Mouse (Mus musculus) intestine, embryonic 16.5 days (tissue): Measurements from ENCODE around the gene Efna4. TPM values are rescaled to one million over a fixed set of nuclear protein-coding genes. Genes with fewer than 3 reads are reported as not detected.

Experiments
- ATAC-seq: fragments of 200-750 bp; cut with Nextera tagmentation; 2 replicates; pipeline ENCODE4 v1.8.0; 2017; ENCODE audit warnings: moderate TSS enrichment, moderate library complexity
- H3K27ac ChIP-seq: fragments of 300-500 bp; sonication (generic); 2 replicates; pipeline ENCODE4 v1.5.1; 2014; ENCODE audit warnings: mild to moderate bottlenecking, low read length
- H3K27me3 ChIP-seq: fragments of 300-500 bp; sonication (generic); replicated peaks from 2 replicates; pipeline ENCODE4 v1.6.1; 2014; ENCODE audit warnings: low read length, control low read depth, mixed read lengths; ENCODE audit not compliant: control insufficient read depth, insufficient read depth
- H3K36me3 ChIP-seq: fragments of 300-500 bp; sonication (generic); 2 replicates; pipeline ENCODE4 v1.6.1; 2014; ENCODE audit warnings: low read length, control low read depth; ENCODE audit not compliant: control insufficient read depth, insufficient read depth
- H3K4me1 ChIP-seq: fragments of 300-500 bp; sonication (generic); 2 replicates; pipeline ENCODE4 v1.6.1; 2014; ENCODE audit warnings: low read length, control low read depth, mixed read lengths; ENCODE audit not compliant: control insufficient read depth, insufficient read depth
- H3K4me2 ChIP-seq: fragments of 300-500 bp; sonication (generic); 2 replicates; pipeline ENCODE4 v1.6.1; 2014; ENCODE audit warnings: low read depth, low read length, control low read depth
- H3K4me3 ChIP-seq: fragments of 300-500 bp; sonication (generic); 2 replicates; pipeline ENCODE4 v1.5.1; 2014; ENCODE audit warnings: mild to moderate bottlenecking, low read length
- H3K9ac ChIP-seq: fragments of 300-500 bp; sonication (generic); 2 replicates; pipeline ENCODE4 v1.6.1; 2014; ENCODE audit warnings: low read depth, low read length
- H3K9me3 ChIP-seq: fragments of 300-500 bp; sonication (generic); 2 replicates; pipeline ENCODE4 v1.6.1; 2016; ENCODE audit warnings: low read length, control low read depth; ENCODE audit not compliant: control insufficient read depth
- WGBS: fragments of 180-500 bp; shearing (Covaris S2); extraction: QIAGEN DNeasy Blood & Tissue Kit; methylation state at CpG from one replicate; pipeline ENCODE4 v1.1.7; 2014; 5-methylcytosine and 5-hydroxymethylcytosine counted together
- polyA plus RNA-seq: library from polyadenylated mRNA; unstranded; fragments of >200 nt; fragmentation: Nextera tagmentation; extraction: Ambion mirVana; gene quantifications from 2 replicates; pipeline ENCODE4 v1.2.1, GENCODE M21; 2015

The Efna4 gene
- polyA plus RNA-seq, 1 experiment from 2014 or later, result 14.1 TPM

DNA sequence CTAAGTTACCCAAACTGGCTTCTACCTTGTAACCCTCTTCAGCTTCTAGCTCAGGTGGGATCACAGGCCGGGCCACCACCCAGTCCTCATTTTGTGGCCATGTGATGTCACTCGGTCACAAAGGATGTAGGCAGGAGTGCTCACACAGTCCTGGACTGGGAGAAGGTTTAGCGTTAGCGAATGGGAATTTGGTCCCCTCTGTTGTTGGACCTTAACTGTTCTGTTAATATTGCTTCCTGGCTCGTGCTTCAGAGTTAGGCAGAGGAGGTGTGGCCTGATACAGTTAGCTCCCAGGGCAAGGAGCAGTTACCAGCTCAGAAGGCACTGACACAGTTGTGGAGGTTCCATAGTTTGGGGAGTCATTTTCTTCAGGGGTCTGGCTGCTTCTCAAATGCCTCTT, 43.6 kb downstream of the Efna4 start:
- Histone ChIP-seq H3K4me1 (peaks cover 11% of the 10 kb centered on the region), H3K27me3 (no peaks in the 10 kb centered on the region), H3K36me3 (no peaks in the 10 kb centered on the region), H3K4me2 (no peak overlapping the region), H3K9ac (no peak overlapping the region), H3K4me3 (no peak overlapping the region), H3K27ac (peak overlapping the region; percentile 79), H3K9me3 (no peaks in the 10 kb centered on the region)
- 64% methylated on average over 5 of the region's 5 CpGs for WGBS
- peak; percentile 65 for ATAC-seq

GRCm38 (mm10) chr3:89293247-89293918, 44.4 kb downstream of the Efna4 start:
- H3K9ac ChIP-seq, result no peak overlapping the region
- H3K4me1 ChIP-seq, result peaks cover 10% of the 10 kb centered on the region
- no peak overlapping the region for H3K4me2 ChIP-seq
- no peaks in the 10 kb centered on the region for H3K36me3 ChIP-seq
- peak; percentile 84 for ATAC-seq
- H3K27ac ChIP-seq, result peak overlapping the region; percentile 79
- H3K4me3 ChIP-seq, result no peak overlapping the region
- H3K9me3 ChIP-seq, result no peaks in the 10 kb centered on the region
- WGBS, result 83% methylated on average over 11 of the region's 11 CpGs
- H3K27me3 ChIP-seq, result no peaks in the 10 kb centered on the region

GRCm38 (mm10) chr3:89292303-89292702, 45.5 kb downstream of the Efna4 start:
- no peak for ATAC-seq
- H3K27ac ChIP-seq, result no peak overlapping the region
- WGBS, result 74% methylated on average over 5 of the region's 5 CpGs
- no peaks in the 10 kb centered on the region for H3K27me3 ChIP-seq
- H3K4me3 ChIP-seq, result no peak overlapping the region
- no peak overlapping the region for H3K4me2 ChIP-seq
- H3K4me1 ChIP-seq, result peaks cover 8% of the 10 kb centered on the region
- no peaks in the 10 kb centered on the region for H3K9me3 ChIP-seq
- H3K9ac ChIP-seq, result no peak overlapping the region
- no peaks in the 10 kb centered on the region for H3K36me3 ChIP-seq

DNA sequence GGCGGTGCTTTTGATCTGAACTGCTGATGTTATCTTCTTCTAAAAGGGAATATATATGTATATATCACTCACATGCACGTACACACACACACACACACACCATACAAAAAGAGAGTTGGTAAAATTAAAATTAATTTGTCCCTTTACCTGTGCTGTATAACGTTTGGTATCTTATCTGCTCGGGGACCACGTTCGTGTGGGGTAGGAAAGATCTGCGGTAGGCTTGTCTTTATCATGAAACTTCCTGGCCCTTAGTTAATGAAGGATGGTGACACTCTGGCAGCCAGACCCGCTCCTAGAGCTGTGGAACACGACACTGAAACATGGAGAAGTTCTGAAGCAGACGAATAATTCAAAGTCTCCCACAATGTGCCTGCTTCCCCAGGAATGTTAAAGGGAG, 46.0 kb downstream of the Efna4 start:
- no peak overlapping the region for H3K9ac ChIP-seq
- no peak overlapping the region for H3K27ac ChIP-seq
- no peak overlapping the region for H3K4me3 ChIP-seq
- no peak for ATAC-seq
- 56% methylated on average over 10 of the region's 10 CpGs for WGBS
- H3K27me3 ChIP-seq, result no peaks in the 10 kb centered on the region
- no peaks in the 10 kb centered on the region for H3K36me3 ChIP-seq
- no peaks in the 10 kb centered on the region for H3K9me3 ChIP-seq
- peaks cover 8% of the 10 kb centered on the region for H3K4me1 ChIP-seq
- no peak overlapping the region for H3K4me2 ChIP-seq

- H3K27ac ChIP-seq, result no peak overlapping the region
- no peaks in the 10 kb centered on the region for H3K36me3 ChIP-seq
- no peak overlapping the region for H3K4me2 ChIP-seq
- H3K27me3 ChIP-seq, result no peaks in the 10 kb centered on the region
- no peaks in the 10 kb centered on the region for H3K9me3 ChIP-seq
- ATAC-seq, result peak; percentile 36; the same call in 1 of the 2 replicates
- peaks cover 3% of the 10 kb centered on the region; the same call in 1 of the 2 replicates for H3K4me1 ChIP-seq
- H3K9ac ChIP-seq, result no peak overlapping the region
- no peak overlapping the region for H3K4me3 ChIP-seq
- 40% methylated on average over 7 of the region's 7 CpGs for WGBS
These were observed 49.3 kb downstream of the Efna4 start for GRCm38 (mm10) chr3:89288503-89288928.

DNA sequence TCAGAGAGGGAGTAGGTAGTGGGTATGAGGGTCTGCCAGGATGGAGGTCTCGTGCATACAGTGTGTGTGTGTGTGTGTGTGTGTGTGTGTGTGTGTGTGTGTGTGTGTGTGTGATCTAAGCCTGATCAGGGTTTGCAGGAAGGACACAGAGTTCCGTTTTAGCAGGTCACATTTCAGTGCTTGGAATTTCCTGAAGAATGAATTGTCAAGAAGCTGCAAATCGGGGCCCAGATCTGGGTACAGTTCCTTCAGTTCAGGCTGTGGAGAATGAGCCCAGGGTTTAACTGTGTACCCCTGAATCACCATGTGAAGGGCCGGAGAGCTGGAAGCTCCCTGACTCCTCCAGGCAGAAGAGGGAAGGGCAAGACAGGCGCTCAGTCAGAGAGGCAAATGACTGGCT, 50.5 kb downstream of the Efna4 start:
- no peaks in the 10 kb centered on the region for H3K36me3 ChIP-seq
- H3K9me3 ChIP-seq, result no peaks in the 10 kb centered on the region
- ATAC-seq, result no peak
- peak overlapping the region; percentile 32; the same call in 1 of the 2 replicates for H3K27ac ChIP-seq
- no peak overlapping the region for H3K4me3 ChIP-seq
- no peak overlapping the region for H3K9ac ChIP-seq
- no peak overlapping the region for H3K4me2 ChIP-seq
- H3K27me3 ChIP-seq, result no peaks in the 10 kb centered on the region
- peaks cover 3% of the 10 kb centered on the region; the same call in 1 of the 2 replicates for H3K4me1 ChIP-seq
- WGBS, result 60% methylated on average over 5 of the region's 5 CpGs

DNA sequence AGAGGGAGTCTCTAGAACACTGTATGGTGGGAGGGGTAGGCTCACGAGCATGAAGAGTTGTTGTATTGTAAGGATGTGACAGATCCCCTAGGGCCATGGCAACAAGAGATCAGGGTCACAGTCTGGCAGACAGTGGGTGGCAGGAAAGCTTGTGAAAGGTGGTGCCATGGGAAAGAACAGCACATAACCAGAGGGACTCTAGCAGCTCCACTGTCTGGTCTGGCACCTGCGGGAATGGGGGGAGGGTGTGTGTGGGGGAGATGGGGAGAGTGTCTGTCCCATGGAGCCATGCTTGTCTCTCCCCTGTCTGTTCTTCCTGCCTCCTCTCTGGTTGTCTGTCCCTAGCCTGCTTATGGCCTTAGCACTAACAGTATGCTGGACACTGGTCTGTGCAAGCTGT, 52.3 kb downstream of the Efna4 start:
- Histone ChIP-seq H3K27me3 (no peaks in the 10 kb centered on the region), H3K4me2 (no peak overlapping the region), H3K36me3 (no peaks in the 10 kb centered on the region), H3K9ac (no peak overlapping the region), H3K4me1 (peaks cover 17% of the 10 kb centered on the region), H3K9me3 (no peaks in the 10 kb centered on the region), H3K4me3 (no peak overlapping the region), H3K27ac (no peak overlapping the region; the same call in 1 of the 2 replicates)
- 52% methylated on average over 2 of the region's 2 CpGs for WGBS
- no peak for ATAC-seq

GRCm38 (mm10) chr3:89284261-89284660, 53.6 kb downstream of the Efna4 start:
- H3K27ac ChIP-seq, result no peak overlapping the region
- no peaks in the 10 kb centered on the region for H3K36me3 ChIP-seq
- H3K4me3 ChIP-seq, result no peak overlapping the region
- H3K27me3 ChIP-seq, result no peaks in the 10 kb centered on the region
- H3K4me2 ChIP-seq, result no peak overlapping the region
- no peaks in the 10 kb centered on the region for H3K9me3 ChIP-seq
- no peak for ATAC-seq
- H3K4me1 ChIP-seq, result peaks cover 21% of the 10 kb centered on the region
- WGBS, result 85% methylated on average over 3 of the region's 3 CpGs
- H3K9ac ChIP-seq, result no peak overlapping the region
